Mouse (Mus musculus) myocyte (in vitro differentiated cells): ENCODE results near the gene Pnmal2.

Experiments used
- E2F4 ChIP-seq: IDR thresholded peaks from one replicate; pipeline ENCODE4 v1.6.1; 2011; ENCODE audit warnings: mild to moderate bottlenecking, control low read depth, moderate library complexity; ENCODE audit not compliant: insufficient read depth
- MAX ChIP-seq: IDR thresholded peaks from one replicate; pipeline ENCODE4 v1.6.1; 2011; ENCODE audit warnings: low read depth, mild to moderate bottlenecking, control low read depth
- MYOG ChIP-seq, 3 experiments: IDR thresholded peaks; one replicate each; pipeline ENCODE4 v1.6.1; 2011; ENCODE audit warnings: control low read depth in 2 of 3, low read depth in 2 of 3, mild to moderate bottlenecking in 2 of 3; ENCODE audit not compliant: insufficient read length in 2 of 3, control insufficient read depth in 1 of 3, insufficient read depth in 1 of 3
- POLR2A ChIP-seq: IDR thresholded peaks from one replicate; pipeline ENCODE4 v1.6.1; 2011; ENCODE audit warnings: low read depth, mild to moderate bottlenecking, control low read depth, moderate library complexity; ENCODE audit not compliant: insufficient read length
- USF1 ChIP-seq: IDR thresholded peaks from one replicate; pipeline ENCODE4 v1.6.1; 2011; ENCODE audit warnings: low read depth, mild to moderate bottlenecking, control low read depth, moderate library complexity

- TF ChIP-seq POLR2A (no peak), MYOG (IDR thresholded peaks at IDR 0.05; ENCODE audit: control insufficient read depth in 1 of 3, insufficient read depth in 1 of 3, insufficient read length in 2 of 3, low read depth in 2 of 3) (no peak), MAX (no peak), E2F4 (no peak), USF1 (no peak)
Measured at GRCm38 (mm10) chr7:16931968-16932627, 12.4 kb upstream of the Pnmal2 start.
